Mouse (Mus musculus) neural tube, embryonic 11.5 days (tissue): ENCODE results near the gene Tomm34. TPM values are rescaled to one million over a fixed set of nuclear protein-coding genes. Genes with fewer than 3 reads are reported as not detected.

ENCODE experiments used
- ATAC-seq: fragments of 200-750 bp; cut with Nextera tagmentation; 2 replicates; pipeline ENCODE4 v1.8.0; 2017; ENCODE audit warnings: moderate number of reproducible peaks, mild to moderate bottlenecking, moderate TSS enrichment, moderate library complexity; ENCODE audit not compliant: insufficient read depth, low FRiP score, low TSS enrichment
- DNase-seq: peaks from one replicate; pipeline ENCODE4 v3.0.0-alpha.2; 2015; ENCODE audit warnings: low spot score
- H3K27ac ChIP-seq: fragments of 300-500 bp; sonication (generic); 2 replicates; pipeline ENCODE4 v1.5.1; 2014; ENCODE audit warnings: low read depth, mild to moderate bottlenecking, low read length
- H3K27me3 ChIP-seq: fragments of 300-500 bp; sonication (generic); 2 replicates; pipeline ENCODE4 v1.6.1; 2014; ENCODE audit warnings: mild to moderate bottlenecking, low read length, mixed read lengths; ENCODE audit not compliant: control insufficient read depth, insufficient read depth
- H3K36me3 ChIP-seq: fragments of 300-500 bp; sonication (generic); 2 replicates; pipeline ENCODE4 v1.6.1; 2014; ENCODE audit warnings: mild to moderate bottlenecking, low read length, moderate library complexity, mixed read lengths; ENCODE audit not compliant: control insufficient read depth, insufficient read depth
- H3K4me1 ChIP-seq: fragments of 300-500 bp; sonication (generic); 2 replicates; pipeline ENCODE4 v1.6.1; 2014; ENCODE audit warnings: low read length, mixed read lengths; ENCODE audit not compliant: control insufficient read depth, insufficient read depth
- H3K4me2 ChIP-seq: fragments of 300-500 bp; sonication (generic); 2 replicates; pipeline ENCODE4 v1.6.1; 2014; ENCODE audit warnings: low read depth, mild to moderate bottlenecking, moderate library complexity
- H3K4me3 ChIP-seq: fragments of 300-500 bp; sonication (generic); 2 replicates; pipeline ENCODE4 v1.5.1; 2014; ENCODE audit warnings: low read depth, low read length
- H3K9ac ChIP-seq: fragments of 300-500 bp; sonication (generic); 2 replicates; pipeline ENCODE4 v1.6.1; 2014; ENCODE audit warnings: mild to moderate bottlenecking, low read length
- H3K9me3 ChIP-seq: fragments of 300-500 bp; sonication (generic); 2 replicates; pipeline ENCODE4 v1.6.1; 2016; ENCODE audit warnings: low read length; ENCODE audit not compliant: control insufficient read depth
- WGBS: fragments of 180-500 bp; shearing (Covaris S2); extraction: QIAGEN DNeasy Blood & Tissue Kit; methylation state at CpG from one replicate; pipeline ENCODE4 v1.1.7; 2014; 5-methylcytosine and 5-hydroxymethylcytosine counted together
- polyA plus RNA-seq: library from polyadenylated mRNA; unstranded; fragments of >200 nt; fragmentation: Nextera tagmentation; extraction: Ambion mirVana; gene quantifications from 2 replicates; pipeline ENCODE4 v1.2.1, GENCODE M21; 2014

Gene Tomm34
- polyA plus RNA-seq, 1 experiment from 2014 or later, result 50.5 TPM

DNA sequence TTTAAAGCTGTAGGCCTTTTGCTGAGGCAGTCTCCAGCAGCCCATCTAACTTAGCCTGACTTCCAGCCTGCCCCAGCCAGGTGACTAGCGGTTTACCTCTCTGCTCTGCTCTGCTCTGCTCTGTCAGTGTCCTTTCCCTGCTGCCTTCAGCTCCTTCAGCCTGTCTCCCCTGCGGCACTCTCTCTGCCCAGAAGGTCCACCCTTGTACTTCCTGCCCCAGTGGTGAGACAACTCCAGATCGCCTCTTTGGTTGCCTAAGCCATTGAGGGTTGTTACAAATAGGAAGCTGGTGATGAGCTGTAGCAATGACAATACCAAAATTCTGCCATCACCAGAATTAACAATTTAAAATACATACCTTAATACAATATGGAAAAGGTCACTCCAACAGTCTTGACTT, 60.0 kb downstream of the Tomm34 start:
- Histone ChIP-seq H3K4me2 (no peak overlapping the region), H3K9ac (no peak overlapping the region), H3K27me3 (no peaks in the 10 kb centered on the region), H3K36me3 (peaks cover 11% of the 10 kb centered on the region), H3K27ac (no peak overlapping the region), H3K9me3 (no peaks in the 10 kb centered on the region), H3K4me1 (no peaks in the 10 kb centered on the region), H3K4me3 (no peak overlapping the region)
- DNase-seq, result no peak
- 94% methylated on average over 3 of the region's 3 CpGs for WGBS
- ATAC-seq, result no peak

DNA sequence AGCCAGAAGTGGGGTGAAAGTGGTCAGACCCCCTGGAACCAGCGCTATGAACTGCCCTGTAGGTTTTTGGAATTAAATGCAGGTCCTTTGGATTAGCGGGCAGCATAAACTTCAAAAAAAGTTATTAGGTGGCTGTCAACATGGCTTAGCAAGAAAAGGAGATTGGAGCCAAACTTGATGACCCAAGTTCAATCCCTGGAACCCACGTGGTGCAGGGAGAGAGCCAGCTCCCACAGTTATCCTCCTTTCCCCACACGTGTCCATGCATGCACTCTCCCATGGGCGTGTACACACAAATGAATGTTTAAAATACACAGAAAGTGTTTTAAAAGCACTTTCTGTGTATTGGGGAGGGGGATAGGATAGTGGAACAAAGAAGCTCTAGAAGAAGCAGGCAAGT, 60.5 kb downstream of the Tomm34 start:
- Histone ChIP-seq H3K9me3 (no peaks in the 10 kb centered on the region), H3K4me2 (no peak overlapping the region), H3K27ac (no peak overlapping the region), H3K9ac (no peak overlapping the region), H3K36me3 (peaks cover 8% of the 10 kb centered on the region), H3K27me3 (no peaks in the 10 kb centered on the region), H3K4me3 (no peak overlapping the region), H3K4me1 (no peaks in the 10 kb centered on the region)
- 94% methylated on average over 5 of the region's 5 CpGs for WGBS
- no peak for ATAC-seq
- no peak for DNase-seq

DNA sequence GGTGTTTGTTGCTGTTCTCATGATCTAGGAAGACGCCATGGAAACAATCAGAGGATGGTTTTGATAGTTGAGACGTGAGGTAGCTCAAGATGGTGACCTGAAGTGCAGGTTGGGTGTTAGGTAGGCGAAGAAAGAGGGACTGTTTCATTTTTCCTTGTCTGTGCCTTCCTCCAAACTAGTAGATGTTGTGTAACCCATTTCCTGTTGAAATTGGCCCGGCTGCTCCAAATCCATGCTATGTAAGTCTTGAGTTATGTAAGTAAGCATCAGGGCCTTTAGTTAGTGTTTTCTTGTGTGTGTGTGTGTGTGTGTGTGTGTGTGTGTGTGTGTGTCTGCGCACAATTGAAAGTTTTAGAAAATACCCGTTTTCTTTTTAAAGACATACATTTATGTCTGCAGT, 61.7 kb downstream of the Tomm34 start:
- no peak overlapping the region for H3K4me3 ChIP-seq
- ATAC-seq (no peak), DNase-seq (no peak)
- H3K36me3 ChIP-seq, result peaks cover 5% of the 10 kb centered on the region; the same call in 1 of the 2 replicates
- 91% methylated on average over 6 of the region's 6 CpGs for WGBS
- H3K9me3 ChIP-seq, result no peaks in the 10 kb centered on the region
- no peaks in the 10 kb centered on the region for H3K27me3 ChIP-seq
- H3K4me1 ChIP-seq, result no peaks in the 10 kb centered on the region
- no peak overlapping the region for H3K9ac ChIP-seq
- no peak overlapping the region for H3K4me2 ChIP-seq
- H3K27ac ChIP-seq, result no peak overlapping the region

DNA sequence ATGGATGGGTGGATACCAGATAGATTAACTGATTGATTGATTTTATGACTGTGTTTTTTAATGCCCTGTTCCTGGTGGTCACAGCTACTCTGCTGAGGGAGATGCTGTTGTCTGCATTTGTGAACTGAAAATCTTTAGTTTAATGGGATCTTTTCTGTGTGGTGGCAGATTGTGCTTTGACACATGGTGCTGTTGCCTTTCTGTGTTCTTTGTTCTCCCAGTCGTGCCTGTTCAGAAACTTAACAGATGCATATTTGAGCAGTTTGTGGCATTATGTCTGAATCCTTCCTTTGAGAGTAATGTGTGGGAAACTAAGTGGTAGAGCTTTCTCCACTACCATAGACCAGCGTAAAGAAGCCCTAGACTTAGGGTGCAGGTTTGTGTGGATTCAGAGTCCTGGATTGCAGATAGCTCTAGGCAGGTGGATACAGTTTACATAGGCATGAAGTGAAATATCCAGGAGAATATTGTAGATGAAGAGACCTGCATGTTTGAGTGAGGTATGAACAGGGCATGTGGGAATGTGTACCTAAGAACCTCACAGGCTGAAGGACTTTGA, 62.9 kb downstream of the Tomm34 start:
- Histone ChIP-seq H3K4me3 (no peak overlapping the region), H3K9ac (no peak overlapping the region), H3K36me3 (peaks cover 5% of the 10 kb centered on the region; the same call in 1 of the 2 replicates), H3K4me2 (no peak overlapping the region), H3K9me3 (no peaks in the 10 kb centered on the region), H3K4me1 (no peaks in the 10 kb centered on the region), H3K27ac (no peak overlapping the region), H3K27me3 (no peaks in the 10 kb centered on the region)
- DNase-seq (no peak), ATAC-seq (no peak)
- 82% methylated on average over 2 of the region's 2 CpGs for WGBS

DNA sequence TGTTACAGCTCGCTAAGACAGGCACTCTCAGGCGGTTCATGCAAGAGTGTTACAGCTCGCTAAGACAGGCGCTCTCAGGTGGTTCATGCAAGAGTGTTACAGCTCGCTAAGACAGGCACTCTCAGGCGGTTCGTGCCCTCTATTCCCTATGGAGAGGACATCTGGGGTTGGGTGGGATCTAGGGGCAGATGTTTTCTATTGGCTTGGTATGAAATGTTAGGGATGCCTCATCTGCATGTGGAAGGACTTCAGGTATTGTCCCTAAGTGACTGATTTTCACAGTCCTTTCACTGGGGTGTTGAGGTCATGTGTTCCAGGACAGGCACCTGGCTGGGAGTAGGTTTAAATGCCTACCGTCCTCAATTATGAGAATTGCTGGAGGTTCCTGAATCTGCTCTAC, 63.4 kb downstream of the Tomm34 start:
- WGBS, result 89% methylated on average over 8 of the region's 8 CpGs
- no peak for ATAC-seq
- H3K4me2 ChIP-seq, result no peak overlapping the region
- no peak overlapping the region for H3K27ac ChIP-seq
- H3K27me3 ChIP-seq, result no peaks in the 10 kb centered on the region
- H3K4me1 ChIP-seq, result no peaks in the 10 kb centered on the region
- peaks cover 3% of the 10 kb centered on the region; the same call in 1 of the 2 replicates for H3K36me3 ChIP-seq
- no peaks in the 10 kb centered on the region for H3K9me3 ChIP-seq
- H3K9ac ChIP-seq, result no peak overlapping the region
- DNase-seq, result no peak
- no peak overlapping the region for H3K4me3 ChIP-seq

DNA sequence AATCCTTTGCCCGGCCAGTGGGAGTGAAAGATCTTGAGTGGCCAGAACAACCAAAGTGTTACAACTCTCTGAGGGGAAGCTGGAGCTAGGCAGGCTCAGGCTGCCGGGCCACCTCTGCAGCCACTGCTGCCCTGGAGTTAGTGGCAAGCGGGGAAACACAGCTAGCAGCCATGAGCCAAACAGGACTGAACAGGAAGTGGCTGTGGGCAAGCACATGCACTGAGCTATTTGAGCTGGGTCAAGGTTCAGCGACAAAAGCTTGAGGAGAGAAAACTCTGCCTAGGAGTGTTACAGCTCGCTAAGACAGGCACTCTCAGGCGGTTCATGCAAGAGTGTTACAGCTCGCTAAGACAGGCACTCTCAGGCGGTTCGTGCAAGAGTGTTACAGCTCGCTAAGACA, 64.0 kb downstream of the Tomm34 start:
- Histone ChIP-seq H3K36me3 (0 out of 2 replicates have a peak, but pooled peaks cover 2% of the 10 kb centered on the region), H3K4me2 (no peak overlapping the region), H3K27me3 (no peaks in the 10 kb centered on the region), H3K4me1 (no peaks in the 10 kb centered on the region), H3K27ac (no peak overlapping the region), H3K9ac (no peak overlapping the region), H3K9me3 (no peaks in the 10 kb centered on the region), H3K4me3 (no peak overlapping the region)
- 76% methylated on average over 10 of the region's 10 CpGs for WGBS
- no peak for DNase-seq
- ATAC-seq, result no peak

DNA sequence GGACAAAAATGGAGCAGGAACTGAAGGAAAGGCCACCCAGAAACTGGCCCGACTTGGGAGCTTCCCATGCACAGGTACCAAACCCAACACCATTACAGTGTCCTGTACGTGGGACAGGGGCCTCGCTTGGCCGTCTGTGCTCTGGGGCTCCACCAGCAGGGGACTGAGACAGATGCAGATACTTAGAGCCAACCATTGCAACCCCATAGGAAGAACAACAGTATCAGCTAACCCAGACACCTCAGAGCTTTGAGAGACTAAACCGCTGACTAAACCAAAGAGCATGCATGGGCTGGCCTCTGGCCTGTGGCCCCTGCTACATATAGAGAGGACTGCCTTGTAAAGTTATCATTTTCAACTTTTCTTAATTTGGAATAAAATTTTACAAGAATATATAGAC, 66.5 kb downstream of the Tomm34 start:
- no peak for DNase-seq
- H3K4me2 ChIP-seq, result no peak overlapping the region
- WGBS, result 86% methylated on average over 5 of the region's 5 CpGs
- no peaks in the 10 kb centered on the region for H3K36me3 ChIP-seq
- no peak for ATAC-seq
- no peak overlapping the region for H3K4me3 ChIP-seq
- no peak overlapping the region for H3K9ac ChIP-seq
- no peaks in the 10 kb centered on the region for H3K9me3 ChIP-seq
- no peak overlapping the region for H3K27ac ChIP-seq
- H3K4me1 ChIP-seq, result no peaks in the 10 kb centered on the region
- H3K27me3 ChIP-seq, result no peaks in the 10 kb centered on the region

Other genes with a start within 250 kb of the Tomm34 start
- not detected in 2 replicates for gene Kcnk15, start 217.5 kb downstream of the Tomm34 start, polyA plus RNA-seq
- gene Rims4, start 152.5 kb downstream of the Tomm34 start, polyA plus RNA-seq, result 0.73 and 0.78 TPM in 2 replicates
- gene Ywhab, start 76.2 kb downstream of the Tomm34 start, polyA plus RNA-seq, result 335 and 356 TPM in 2 replicates
- 1.5 and 1.6 TPM in 2 replicates for gene Pabpc1l, start 45.7 kb downstream of the Tomm34 start, polyA plus RNA-seq
- gene Stk4, start 847 bp downstream of the Tomm34 start, polyA plus RNA-seq, result 34.5 and 34.8 TPM in 2 replicates
- 0.21 TPM in 1 of 2 replicates, not detected in the other for gene Kcns1, start 99.9 kb upstream of the Tomm34 start, polyA plus RNA-seq
- not detected in 2 replicates for gene Wfdc5, start 111.6 kb upstream of the Tomm34 start, polyA plus RNA-seq
- not detected in 2 replicates for gene Wfdc12, start 119.4 kb upstream of the Tomm34 start, polyA plus RNA-seq
- not detected in 2 replicates for gene Wfdc15a, start 129.0 kb upstream of the Tomm34 start, polyA plus RNA-seq
- not detected in 2 replicates for gene Wfdc15b, start 150.5 kb upstream of the Tomm34 start, polyA plus RNA-seq
- not detected in 2 replicates for gene Svs2, start 167.3 kb upstream of the Tomm34 start, polyA plus RNA-seq
- not detected in 2 replicates for gene Svs3b, start 185.5 kb upstream of the Tomm34 start, polyA plus RNA-seq
- not detected in 2 replicates for gene Svs4, start 207.3 kb upstream of the Tomm34 start, polyA plus RNA-seq
- gene Svs3a, start 218.1 kb upstream of the Tomm34 start, polyA plus RNA-seq, result not detected in 2 replicates
- not detected in 2 replicates for gene Svs6, start 245.6 kb upstream of the Tomm34 start, polyA plus RNA-seq